Mouse (Mus musculus): ENCODE measurements at regions not wholly inside any gene's neighbourhood (a gene's known extent, or its start where the extent isn't known, plus 50 kb on each side); places are given as distances from the start of the nearest gene placed in this dataset.

GRCm38 (mm10) chr6:31117666-31118065, 158.8 kb upstream of the Klf14 start:
- WGBS: 83% methylated on average over 12 of the region's 12 CpGs
- Histone ChIP-seq H3K27me3 (ENCODE audit: control insufficient read depth, insufficient read depth, low read depth, low read length) (no peaks in the 10 kb centered on the region), H3K4me1 (replicated peaks; ENCODE audit: control insufficient read depth, insufficient read depth, low read length) (peaks cover 5% of the 10 kb centered on the region), H3K27ac (ENCODE audit: low read length) (no peak overlapping the region), H3K4me3 (ENCODE audit: low read length) (no peak overlapping the region), H3K9ac (ENCODE audit: low read length) (no peak overlapping the region), H3K9me3 (ENCODE audit: control insufficient read depth, low read length) (no peaks in the 10 kb centered on the region), H3K4me2 (ENCODE audit: low read depth, low read length) (no peak overlapping the region), H3K36me3 (ENCODE audit: control insufficient read depth, insufficient read depth, low read length) (no peaks in the 10 kb centered on the region)
- ATAC-seq (ENCODE audit: low read depth): no peak

GRCm38 (mm10) chr6:31121008-31121407, 162.1 kb upstream of the Klf14 start:
- WGBS: 47% methylated on average over 8 of the region's 8 CpGs
- Histone ChIP-seq H3K4me1 (replicated peaks; ENCODE audit: control insufficient read depth, insufficient read depth, low read length) (no peaks in the 10 kb centered on the region; the same call in 1 of the 2 replicates), H3K9me3 (ENCODE audit: control insufficient read depth, low read length) (no peaks in the 10 kb centered on the region), H3K9ac (ENCODE audit: low read length) (no peak overlapping the region), H3K4me3 (ENCODE audit: low read length) (no peak overlapping the region), H3K27me3 (ENCODE audit: control insufficient read depth, insufficient read depth, low read depth, low read length) (no peaks in the 10 kb centered on the region), H3K27ac (ENCODE audit: low read length) (no peak overlapping the region), H3K4me2 (ENCODE audit: low read depth, low read length) (no peak overlapping the region), H3K36me3 (ENCODE audit: control insufficient read depth, insufficient read depth, low read length) (no peaks in the 10 kb centered on the region)
- ATAC-seq (ENCODE audit: low read depth): no peak

- H3K4me2 ChIP-seq (ENCODE audit: low read depth, low read length): no peak overlapping the region
- no peaks in the 10 kb centered on the region; the same call in 1 of the 2 replicates for H3K4me1 ChIP-seq (replicated peaks; ENCODE audit: control insufficient read depth, insufficient read depth, low read length)
- no peak overlapping the region for H3K4me3 ChIP-seq (ENCODE audit: low read length)
- H3K9me3 ChIP-seq (ENCODE audit: control insufficient read depth, low read length): no peaks in the 10 kb centered on the region
- no peaks in the 10 kb centered on the region for H3K27me3 ChIP-seq (ENCODE audit: control insufficient read depth, insufficient read depth, low read depth, low read length)
- H3K36me3 ChIP-seq (ENCODE audit: control insufficient read depth, insufficient read depth, low read length): no peaks in the 10 kb centered on the region
- H3K9ac ChIP-seq (ENCODE audit: low read length): no peak overlapping the region
- no peak overlapping the region for H3K27ac ChIP-seq (ENCODE audit: low read length)
- WGBS: 84% methylated on average over 5 of the region's 5 CpGs
- ATAC-seq (ENCODE audit: low read depth): no peak
Observed at GRCm38 (mm10) chr6:31122895-31123294, 164.0 kb upstream of the Klf14 start.

- WGBS: 55% methylated on average over 4 of the region's 4 CpGs
- H3K4me3 ChIP-seq (ENCODE audit: low read length): no peak overlapping the region
- H3K4me1 ChIP-seq (replicated peaks; ENCODE audit: control insufficient read depth, insufficient read depth, low read length): no peaks in the 10 kb centered on the region; the same call in 1 of the 2 replicates
- no peak overlapping the region for H3K4me2 ChIP-seq (ENCODE audit: low read depth, low read length)
- no peak overlapping the region for H3K27ac ChIP-seq (ENCODE audit: low read length)
- H3K36me3 ChIP-seq (ENCODE audit: control insufficient read depth, insufficient read depth, low read length): no peaks in the 10 kb centered on the region
- no peak overlapping the region for H3K9ac ChIP-seq (ENCODE audit: low read length)
- H3K27me3 ChIP-seq (ENCODE audit: control insufficient read depth, insufficient read depth, low read depth, low read length): no peaks in the 10 kb centered on the region
- no peak for ATAC-seq (ENCODE audit: low read depth)
- no peaks in the 10 kb centered on the region for H3K9me3 ChIP-seq (ENCODE audit: control insufficient read depth, low read length)
Observed at GRCm38 (mm10) chr6:31123342-31123990, 164.6 kb upstream of the Klf14 start.

- Histone ChIP-seq H3K4me3 (ENCODE audit: low read length) (no peak overlapping the region), H3K27me3 (ENCODE audit: control insufficient read depth, insufficient read depth, low read depth, low read length) (no peaks in the 10 kb centered on the region), H3K4me1 (replicated peaks; ENCODE audit: control insufficient read depth, insufficient read depth, low read length) (no peaks in the 10 kb centered on the region; the same call in 1 of the 2 replicates), H3K27ac (ENCODE audit: low read length) (no peak overlapping the region), H3K4me2 (ENCODE audit: low read depth, low read length) (no peak overlapping the region), H3K9me3 (ENCODE audit: control insufficient read depth, low read length) (no peaks in the 10 kb centered on the region), H3K9ac (ENCODE audit: low read length) (no peak overlapping the region), H3K36me3 (ENCODE audit: control insufficient read depth, insufficient read depth, low read length) (no peaks in the 10 kb centered on the region)
- ATAC-seq (ENCODE audit: low read depth): no peak
- 58% methylated on average over 6 of the region's 6 CpGs for WGBS
Observed at GRCm38 (mm10) chr6:31124076-31124475, 165.2 kb upstream of the Klf14 start.

- no peak for ATAC-seq (ENCODE audit: low read depth)
- no peaks in the 10 kb centered on the region for H3K36me3 ChIP-seq (ENCODE audit: control insufficient read depth, insufficient read depth, low read length)
- no peak overlapping the region for H3K27ac ChIP-seq (ENCODE audit: low read length)
- no peaks in the 10 kb centered on the region for H3K27me3 ChIP-seq (ENCODE audit: control insufficient read depth, insufficient read depth, low read depth, low read length)
- H3K4me2 ChIP-seq (ENCODE audit: low read depth, low read length): no peak overlapping the region
- 88% methylated on average over 4 of the region's 4 CpGs for WGBS
- H3K4me3 ChIP-seq (ENCODE audit: low read length): no peak overlapping the region
- H3K9ac ChIP-seq (ENCODE audit: low read length): no peak overlapping the region
- no peaks in the 10 kb centered on the region for H3K9me3 ChIP-seq (ENCODE audit: control insufficient read depth, low read length)
- H3K4me1 ChIP-seq (replicated peaks; ENCODE audit: control insufficient read depth, insufficient read depth, low read length): peaks cover 3% of the 10 kb centered on the region
Observed at GRCm38 (mm10) chr6:31124872-31125271, 166.0 kb upstream of the Klf14 start.

GRCm38 (mm10) chr6:31125328-31126118, 166.6 kb upstream of the Klf14 start:
- Histone ChIP-seq H3K4me3 (ENCODE audit: low read length) (0 out of 2 replicates have a peak overlapping the region, but pooled peaks have one; percentile 4), H3K36me3 (ENCODE audit: control insufficient read depth, insufficient read depth, low read length) (no peaks in the 10 kb centered on the region), H3K9me3 (ENCODE audit: control insufficient read depth, low read length) (no peaks in the 10 kb centered on the region), H3K4me2 (ENCODE audit: low read depth, low read length) (peak overlapping the region; percentile 16; the same call in 1 of the 2 replicates), H3K9ac (ENCODE audit: low read length) (peak overlapping the region; percentile 9; the same call in 1 of the 2 replicates), H3K4me1 (replicated peaks; ENCODE audit: control insufficient read depth, insufficient read depth, low read length) (peaks cover 6% of the 10 kb centered on the region), H3K27ac (ENCODE audit: low read length) (no peak overlapping the region), H3K27me3 (ENCODE audit: control insufficient read depth, insufficient read depth, low read depth, low read length) (no peaks in the 10 kb centered on the region)
- no peak for ATAC-seq (ENCODE audit: low read depth)
- WGBS: 64% methylated on average over 19 of the region's 19 CpGs

- H3K36me3 ChIP-seq (ENCODE audit: control insufficient read depth, insufficient read depth, low read length): no peaks in the 10 kb centered on the region
- peaks cover 6% of the 10 kb centered on the region for H3K4me1 ChIP-seq (replicated peaks; ENCODE audit: control insufficient read depth, insufficient read depth, low read length)
- H3K27ac ChIP-seq (ENCODE audit: low read length): no peak overlapping the region
- WGBS: 77% methylated on average over 15 of the region's 15 CpGs
- no peak for ATAC-seq (ENCODE audit: low read depth)
- 0 out of 2 replicates have a peak overlapping the region, but pooled peaks have one; percentile 4 for H3K4me3 ChIP-seq (ENCODE audit: low read length)
- H3K4me2 ChIP-seq (ENCODE audit: low read depth, low read length): peak overlapping the region; percentile 16; the same call in 1 of the 2 replicates
- no peaks in the 10 kb centered on the region for H3K27me3 ChIP-seq (ENCODE audit: control insufficient read depth, insufficient read depth, low read depth, low read length)
- H3K9ac ChIP-seq (ENCODE audit: low read length): peak overlapping the region; percentile 9; the same call in 1 of the 2 replicates
- no peaks in the 10 kb centered on the region for H3K9me3 ChIP-seq (ENCODE audit: control insufficient read depth, low read length)
Observed at GRCm38 (mm10) chr6:31126131-31126871, 167.4 kb upstream of the Klf14 start.

GRCm38 (mm10) chr6:31129170-31129569, 170.3 kb upstream of the Klf14 start:
- H3K9ac ChIP-seq (ENCODE audit: low read length): no peak overlapping the region
- no peak for ATAC-seq (ENCODE audit: low read depth)
- no peaks in the 10 kb centered on the region for H3K36me3 ChIP-seq (ENCODE audit: control insufficient read depth, insufficient read depth, low read length)
- no peak overlapping the region for H3K4me3 ChIP-seq (ENCODE audit: low read length)
- peaks cover 9% of the 10 kb centered on the region for H3K4me1 ChIP-seq (replicated peaks; ENCODE audit: control insufficient read depth, insufficient read depth, low read length)
- H3K9me3 ChIP-seq (ENCODE audit: control insufficient read depth, low read length): no peaks in the 10 kb centered on the region
- 53% methylated on average over 7 of the region's 7 CpGs for WGBS
- H3K27ac ChIP-seq (ENCODE audit: low read length): no peak overlapping the region
- no peak overlapping the region for H3K4me2 ChIP-seq (ENCODE audit: low read depth, low read length)
- H3K27me3 ChIP-seq (ENCODE audit: control insufficient read depth, insufficient read depth, low read depth, low read length): no peaks in the 10 kb centered on the region

All from lung, embryonic 16.5 days (tissue).